In the genomic region with DNA sequence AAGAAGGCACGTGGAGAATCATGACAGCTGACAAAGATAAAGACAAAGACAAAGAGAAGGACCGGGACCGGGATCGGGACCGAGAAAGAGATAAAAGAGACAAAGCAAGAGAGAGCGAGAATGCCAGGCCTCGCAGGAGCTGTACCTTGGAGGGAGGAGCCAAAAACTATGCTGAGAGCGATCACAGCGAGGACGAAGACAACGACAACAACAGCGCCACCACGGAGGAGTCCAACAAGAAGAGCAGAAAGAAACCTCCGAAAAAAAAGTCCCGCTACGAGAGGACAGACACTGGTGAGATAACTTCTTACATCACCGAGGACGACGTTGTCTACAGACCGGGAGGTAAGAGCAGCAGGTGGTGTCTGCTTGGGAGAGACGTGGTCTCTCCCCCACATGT, we compare ENCODE assay signal across 9 mouse cellular contexts.
A peak's percentile ranks its signal among the peaks of the same experiment; 100 is the strongest.
DNase-seq lines count a peak whose midpoint lies in the region; ATAC-seq and TF ChIP-seq lines count a peak whose summit lies in the region.
"Had no signal": no experiment of that assay in that cellular context is flagged by ENCODE, and none has a peak within 500 bp of the region (broad histone marks: within the 10 kb centered on the region; RNA-seq: fewer than 3 reads in every experiment).

No protein-coding gene starts in this region.

- H3K9me3 ChIP-seq in heart, embryonic 10.5 days: no peaks in the 10 kb centered on the region
- H3K9me3 ChIP-seq in heart, embryonic 15.5 days (replicated peaks): no peaks in the 10 kb centered on the region

- H3K27me3 ChIP-seq in heart, embryonic 10.5 days (ENCODE audit: insufficient read depth, poor library complexity, severe bottlenecking): no peaks in the 10 kb centered on the region
- no peaks in the 10 kb centered on the region for H3K27me3 ChIP-seq in thymus, adult 2 months (ENCODE audit: control insufficient read depth, insufficient read depth, low read length)
- no peaks in the 10 kb centered on the region for H3K27me3 ChIP-seq in heart, embryonic 15.5 days

- H3K36me3 ChIP-seq in heart, embryonic 10.5 days: peaks cover 26% of the 10 kb centered on the region
- no peaks in the 10 kb centered on the region for H3K36me3 ChIP-seq in thymus, adult 2 months (ENCODE audit: control insufficient read depth, insufficient read depth, low read length)
- H3K36me3 ChIP-seq in heart, embryonic 15.5 days: peaks cover 4% of the 10 kb centered on the region; the same call in 1 of the 2 replicates

- H3K27ac ChIP-seq in heart, embryonic 10.5 days: peak overlapping the region; percentile 62
- peak overlapping the region; percentile 73 for H3K27ac ChIP-seq in thymus, adult 2 months (ENCODE audit: control insufficient read depth, insufficient read depth, low read length)
- H3K27ac ChIP-seq in heart, embryonic 15.5 days: 0 out of 2 replicates have a peak overlapping the region, but pooled peaks have one; percentile 13

- peak overlapping the region; percentile 42 for H3K4me2 ChIP-seq in heart, embryonic 15.5 days

- peak; percentile 81 for DNase-seq in heart, embryonic 10.5 days (ENCODE audit: low spot score)
- no peak for DNase-seq in heart, postnatal 25 days (ENCODE audit: low spot score)
- no peak for DNase-seq in thymus, adult 2 months
- DNase-seq in thymus, postnatal 10 days (ENCODE audit: low spot score in 2 of 2): no peak
- DNase-seq in urinary bladder, postnatal 14 days (ENCODE audit: low spot score): no peak
- DNase-seq in testis, postnatal 10 days (ENCODE audit: low spot score): no peak
- DNase-seq: lung, postnatal 14 days had no signal

- 0 out of 2 replicates have a peak overlapping the region, but pooled peaks have one; percentile 7 for H3K9ac ChIP-seq in heart, embryonic 15.5 days

- no peak for TF ChIP-seq POLR2A in thymus, adult 2 months (IDR thresholded peaks at IDR 0.05; ENCODE audit: control insufficient read depth, extremely low read depth, insufficient read depth, low read length, poor library complexity)

- intact Hi-C loops in heart, postnatal 25 days (cut with DNase I): no loop called here

- no peak for TF ChIP-seq CTCF in thymus, adult 2 months (IDR thresholded peaks at IDR 0.05; ENCODE audit: borderline replicate concordance, control insufficient read depth, extremely low read depth, insufficient read depth, low read length, poor library complexity)

- peaks cover 69% of the 10 kb centered on the region for H3K4me1 ChIP-seq in heart, embryonic 10.5 days
- peaks cover 31% of the 10 kb centered on the region for H3K4me1 ChIP-seq in thymus, adult 2 months (replicated peaks; ENCODE audit: control insufficient read depth, insufficient read depth, low read length)
- H3K4me1 ChIP-seq in heart, embryonic 15.5 days (replicated peaks): peaks cover 52% of the 10 kb centered on the region

- WGBS in heart, embryonic 10.5 days: 17% methylated on average over 21 of the region's 21 CpGs
- WGBS in thymus, adult 2 months: 80% methylated on average over 21 of the region's 21 CpGs
- WGBS in heart, embryonic 15.5 days: 25% methylated on average over 21 of the region's 21 CpGs

- H3K4me3 ChIP-seq in heart, embryonic 10.5 days: peak overlapping the region; percentile 31
- H3K4me3 ChIP-seq in thymus, adult 2 months (ENCODE audit: control insufficient read depth, insufficient read depth, low read length): no peak overlapping the region
- H3K4me3 ChIP-seq in heart, embryonic 15.5 days: peak overlapping the region; percentile 13

- no peak for ATAC-seq in heart, embryonic 15.5 days (replicated peaks; ENCODE audit: insufficient number of reproducible peaks, insufficient read depth, low FRiP score, low read depth)
- ATAC-seq in monocyte, adult 5-6 weeks (replicated peaks; ENCODE audit: insufficient number of reproducible peaks, low FRiP score, low TSS enrichment, poor library complexity, severe bottlenecking): no peak

Comparison
In these comparisons a context has a peak if more than half of its experiments do, and no peak if none do; other contexts are left out.
1. H3K27ac ChIP-seq: peak in every context shown above with its lines; median percentile 73 in thymus, adult 2 months; 62 in heart, embryonic 10.5 days; 13 in heart, embryonic 15.5 days.